Mouse (Mus musculus) C2C12 (cell line): Measurements from ENCODE around the gene Tfap2e.

Experiments
- CTCF ChIP-seq: IDR thresholded peaks from one replicate; pipeline ENCODE4 v1.5.1; 2011; ENCODE audit not compliant: control insufficient read depth, insufficient read depth, insufficient read length
- FOSL1 ChIP-seq: IDR thresholded peaks from one replicate; pipeline ENCODE4 v1.8.0; 2011; ENCODE audit warnings: mild to moderate bottlenecking, low read length; ENCODE audit not compliant: poor library complexity, insufficient read depth, severe bottlenecking
- MAX ChIP-seq: IDR thresholded peaks from one replicate; pipeline ENCODE4 v1.6.1; 2011; ENCODE audit warnings: mild to moderate bottlenecking, control low read depth
- MYOD1 ChIP-seq: IDR thresholded peaks from one replicate; pipeline ENCODE4 v1.6.1; 2011; ENCODE audit warnings: low read depth; ENCODE audit not compliant: control insufficient read depth, insufficient read length
- MYOG ChIP-seq: IDR thresholded peaks from one replicate; pipeline ENCODE4 v1.6.1; 2011; ENCODE audit not compliant: control insufficient read depth, insufficient read length; ENCODE audit errors: extremely low read depth
- USF1 ChIP-seq: IDR thresholded peaks from one replicate; pipeline ENCODE4 v1.6.1; 2011; ENCODE audit warnings: low read depth, mild to moderate bottlenecking, control low read depth, moderate library complexity

DNA sequence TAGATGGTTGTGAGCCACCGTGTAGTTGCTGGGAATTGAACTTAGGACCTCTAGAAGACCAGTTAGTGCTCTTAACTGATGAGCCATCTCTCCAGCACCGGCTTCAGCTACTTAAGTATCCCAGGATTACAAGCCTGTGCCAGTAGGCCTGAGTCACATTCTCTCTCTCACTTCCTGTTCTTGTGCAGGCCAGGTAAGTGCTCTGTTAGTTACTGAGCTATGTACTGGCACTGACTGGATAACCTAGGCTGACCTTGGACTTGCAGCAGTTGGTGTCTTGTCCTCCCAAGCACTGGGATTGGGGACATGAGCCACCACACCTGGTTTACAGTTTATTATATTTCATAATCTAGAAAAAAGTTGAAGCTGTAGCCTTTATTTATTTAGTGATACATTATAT, 27.4 kb upstream of the Tfap2e start:
- TF ChIP-seq CTCF = no peak
- no peak for TF ChIP-seq USF1
- no peak for TF ChIP-seq MAX
- TF ChIP-seq MYOD1 = no peak
- no peak for TF ChIP-seq FOSL1
- TF ChIP-seq MYOG = no peak
